Mouse (Mus musculus) urinary bladder, adult 18-20 months (tissue): ENCODE data around the gene Rplp1.

ENCODE experiments used
- DNase-seq, 2 experiments: peaks; one replicate each; pipeline ENCODE4 v3.0.0; 2022; ENCODE audit warnings: low spot score in 2 of 2, mixed read lengths in 2 of 2

Rplp1 gene

DNA sequence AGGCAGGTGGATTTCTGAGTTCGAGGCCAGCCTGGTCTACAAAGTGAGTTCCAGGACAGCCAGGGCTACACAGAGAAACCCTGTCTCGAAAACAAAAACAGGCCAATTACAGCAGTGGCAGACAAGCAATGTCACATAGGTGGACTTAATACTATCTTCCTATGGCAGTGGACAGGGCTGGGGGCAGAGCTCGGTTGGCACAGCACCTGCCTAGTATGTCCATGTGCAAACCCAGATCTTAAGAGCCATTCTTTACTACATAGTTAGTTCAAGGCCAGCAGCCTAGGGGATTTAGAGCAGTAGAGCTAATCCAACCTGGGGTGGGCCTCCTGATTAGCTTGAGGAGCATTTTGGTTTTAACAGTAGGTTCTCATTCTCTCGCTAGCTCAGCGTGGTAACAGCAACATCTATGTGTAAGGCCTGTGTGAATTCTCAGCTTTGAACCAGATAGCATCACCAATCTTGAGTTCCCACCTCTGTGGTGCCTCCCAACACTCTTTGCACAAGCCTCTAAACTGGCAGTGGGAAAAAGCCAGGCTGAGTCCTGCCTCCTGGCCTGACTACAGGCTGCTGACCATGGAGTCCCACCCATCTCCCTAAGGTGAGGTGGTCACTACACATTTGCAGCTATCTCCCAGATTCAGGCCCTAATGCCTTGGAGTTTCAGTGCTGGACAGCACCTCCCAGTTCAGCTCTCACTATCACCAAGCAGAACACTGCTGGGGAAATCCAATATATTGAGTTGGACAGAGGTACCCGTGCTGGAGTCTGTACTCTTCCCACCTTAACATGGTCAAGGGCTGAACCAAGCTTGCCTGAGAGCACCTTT, 2.8 kb downstream of the Rplp1 start:
- no peak for DNase-seq

DNA sequence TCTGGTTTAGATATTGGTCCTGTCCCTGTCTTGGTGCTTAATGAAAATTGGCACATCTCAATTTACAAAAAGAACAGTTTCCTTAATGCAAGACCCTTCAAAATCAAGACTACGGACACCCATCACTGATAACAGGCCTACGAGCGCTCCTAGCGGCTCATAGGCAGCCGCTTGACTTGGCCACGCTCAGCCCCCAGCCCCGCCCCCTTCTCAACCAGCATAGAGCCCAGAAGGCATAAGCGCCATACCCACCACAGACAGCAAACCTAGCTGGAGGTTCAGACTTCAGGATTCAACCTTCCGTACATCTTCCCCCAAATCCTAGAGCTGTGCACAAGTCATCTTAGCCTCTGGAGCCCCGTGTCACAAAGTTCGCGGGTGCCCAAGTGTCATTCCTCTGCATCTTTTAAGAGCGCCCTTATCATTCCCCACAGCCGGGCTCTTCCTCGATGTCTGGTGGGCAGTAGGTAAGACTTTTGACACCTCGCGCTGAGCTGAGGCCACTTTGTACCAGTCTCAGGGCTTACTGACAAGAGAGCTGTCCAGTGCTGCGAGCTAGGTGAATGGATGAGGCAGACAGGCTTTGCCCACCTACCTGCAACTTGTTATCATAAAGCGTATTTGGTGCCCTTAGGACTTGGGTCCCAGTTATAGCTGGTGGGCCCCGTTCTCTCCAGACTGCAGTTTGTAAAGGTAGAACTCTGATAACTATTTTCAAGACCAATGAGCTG, 3.7 kb downstream of the Rplp1 start:
- DNase-seq: no peak

GRCm38 (mm10) chr9:61909633-61910032, 4.7 kb downstream of the Rplp1 start:
- DNase-seq: no peak

DNA sequence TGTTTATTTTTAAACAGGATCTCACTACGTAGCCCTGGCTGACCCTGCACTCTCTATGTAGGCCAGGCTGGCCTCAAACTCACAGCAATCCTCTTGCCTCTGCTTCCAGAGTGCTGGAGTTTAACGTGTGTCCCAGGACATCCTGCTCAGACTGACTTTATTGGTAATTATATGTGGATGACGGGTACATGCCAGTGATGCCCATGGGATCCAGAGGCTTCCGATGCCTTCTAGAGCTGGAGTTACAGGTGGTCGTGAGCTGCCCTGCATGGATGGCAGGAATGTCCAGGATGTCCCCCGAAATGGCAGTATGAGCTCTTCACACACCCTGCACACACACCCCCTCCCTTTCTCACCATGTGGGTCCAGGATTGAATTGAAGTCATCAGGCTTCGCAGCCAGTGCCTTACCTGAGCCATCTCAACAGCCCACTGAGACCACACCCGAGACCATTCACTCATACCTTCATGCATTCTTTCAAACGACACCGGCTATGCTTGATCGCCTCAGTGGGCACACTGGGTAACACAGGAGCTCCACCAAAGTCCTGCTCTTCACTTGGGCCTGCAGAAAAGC, 5.4 kb downstream of the Rplp1 start:
- DNase-seq: no peak

GRCm38 (mm10) chr9:61908341-61908740, 6.0 kb downstream of the Rplp1 start:
- no peak for DNase-seq

DNA sequence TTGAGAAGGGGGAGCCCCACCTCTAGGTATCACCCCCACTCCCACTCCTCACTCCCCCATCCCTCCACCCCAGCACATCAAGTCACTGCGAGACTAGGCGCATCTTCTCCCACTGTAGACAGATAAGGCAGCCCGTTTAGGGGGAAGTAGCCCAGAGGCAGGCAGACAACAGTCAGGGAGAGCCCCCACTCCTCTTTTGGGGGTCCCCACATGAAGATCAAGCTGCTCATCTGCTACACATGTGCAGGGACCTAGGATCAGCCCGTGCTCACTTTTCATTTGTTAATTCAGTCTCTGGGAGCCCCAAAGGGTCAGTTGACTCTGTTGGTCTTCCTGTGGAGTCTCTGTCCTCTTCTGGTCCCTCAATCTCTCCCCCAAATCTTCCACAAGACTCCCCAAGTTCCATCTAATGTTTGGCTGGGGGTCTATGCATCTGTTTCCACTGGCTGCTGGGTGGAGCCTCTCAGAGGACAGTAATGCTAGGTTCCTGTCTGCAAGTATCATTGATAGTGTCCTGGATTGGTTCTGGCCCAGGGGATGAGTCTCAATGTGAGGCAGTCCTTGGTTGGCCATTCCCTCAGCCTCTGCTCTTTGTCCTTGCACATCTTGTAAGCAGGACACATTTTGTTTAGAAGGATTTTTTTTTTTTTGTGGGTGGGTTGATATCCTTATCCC, 6.6 kb downstream of the Rplp1 start:
- DNase-seq: no peak

- DNase-seq: no peak
Observed at GRCm38 (mm10) chr9:61906912-61907311, 7.4 kb downstream of the Rplp1 start.

DNA sequence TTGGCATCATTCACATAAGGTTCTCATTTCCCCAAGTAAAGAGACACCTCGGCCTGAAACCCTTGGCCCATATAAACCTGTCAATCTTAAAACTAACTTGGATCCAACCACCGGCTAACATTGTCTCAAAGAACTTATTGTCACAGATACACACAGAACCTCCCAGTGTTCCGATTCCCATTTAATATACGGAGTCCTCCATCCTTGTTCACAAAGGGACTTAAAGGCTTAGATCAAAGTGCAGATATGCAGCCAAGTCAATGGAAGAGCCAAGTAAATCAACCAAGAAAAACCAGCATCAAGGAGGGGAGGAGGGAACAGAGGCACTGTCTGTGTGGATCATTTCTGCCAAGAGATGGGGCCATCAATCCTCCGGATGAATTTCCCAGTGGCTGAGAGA, 8.8 kb downstream of the Rplp1 start:
- DNase-seq: no peak

DNA sequence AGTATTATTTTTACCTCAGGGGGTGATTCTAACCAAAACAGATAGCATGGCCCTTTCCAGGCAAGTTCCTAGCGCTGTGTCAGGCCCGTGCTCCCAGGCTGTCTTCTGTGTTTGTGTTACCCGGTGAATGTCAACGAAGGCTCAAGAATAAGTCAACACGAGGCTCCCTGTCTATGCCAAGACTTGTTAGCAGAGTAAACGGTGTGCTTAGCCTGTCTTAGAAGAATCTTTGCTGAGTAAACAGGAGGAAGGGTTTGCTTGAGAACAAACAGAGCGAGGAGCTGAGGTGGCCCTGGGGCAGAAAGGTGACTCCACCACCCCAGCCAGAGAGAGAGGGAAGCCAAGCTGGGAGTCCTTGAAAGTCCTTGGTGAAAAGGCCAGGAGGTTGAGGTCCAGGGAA, 10.1 kb downstream of the Rplp1 start:
- DNase-seq: peak in 1 of 2 experiments; percentile 59

DNA sequence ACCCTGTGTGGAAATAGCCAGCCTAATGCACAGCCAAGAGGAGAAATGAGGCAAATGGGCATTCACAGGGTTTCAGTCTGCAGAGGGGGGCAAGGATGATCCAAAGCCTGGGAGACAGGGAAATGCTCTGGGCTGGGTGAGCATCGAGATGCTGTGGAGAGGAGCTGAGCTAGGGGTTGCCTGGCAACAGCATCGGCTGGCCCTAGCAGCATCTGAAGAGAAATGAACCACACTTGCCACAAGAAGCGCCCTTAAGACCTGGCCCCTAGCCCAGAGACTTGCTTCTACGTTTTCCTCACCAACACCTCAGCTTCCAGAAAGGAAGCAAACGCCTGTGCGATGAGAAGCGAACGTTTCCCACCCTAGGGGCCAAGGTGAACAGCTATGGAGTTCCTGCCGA, 11.9 kb downstream of the Rplp1 start:
- DNase-seq: no peak

- no peak for DNase-seq
Observed at GRCm38 (mm10) chr9:61901574-61901973, 12.8 kb downstream of the Rplp1 start.

DNA sequence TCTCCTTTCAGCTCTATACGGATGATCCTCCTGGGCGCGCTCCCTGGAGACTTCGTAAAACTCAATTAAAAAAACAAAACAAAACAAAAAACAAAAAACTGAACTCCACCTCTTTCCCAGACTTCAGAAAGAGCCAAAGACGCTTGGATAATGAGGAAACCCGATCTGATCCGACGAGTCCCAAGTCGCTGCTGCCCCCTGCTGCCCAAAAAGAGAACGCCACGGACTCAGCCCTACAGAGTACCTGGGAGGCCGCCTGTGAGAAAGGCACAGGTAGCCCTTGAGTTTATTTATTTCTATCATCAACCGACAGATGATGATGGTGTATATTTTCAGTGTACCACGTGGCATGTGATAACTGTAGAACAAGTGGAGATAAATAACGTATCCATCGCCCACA, 14.5 kb downstream of the Rplp1 start:
- peak; percentile 74 to 89 for DNase-seq

- DNase-seq: peak; percentile 68 to 82
Observed at GRCm38 (mm10) chr9:61898401-61898800, 15.9 kb downstream of the Rplp1 start.

GRCm38 (mm10) chr9:61895014-61895413, 19.3 kb downstream of the Rplp1 start:
- DNase-seq: peak; percentile 48 to 65

DNA sequence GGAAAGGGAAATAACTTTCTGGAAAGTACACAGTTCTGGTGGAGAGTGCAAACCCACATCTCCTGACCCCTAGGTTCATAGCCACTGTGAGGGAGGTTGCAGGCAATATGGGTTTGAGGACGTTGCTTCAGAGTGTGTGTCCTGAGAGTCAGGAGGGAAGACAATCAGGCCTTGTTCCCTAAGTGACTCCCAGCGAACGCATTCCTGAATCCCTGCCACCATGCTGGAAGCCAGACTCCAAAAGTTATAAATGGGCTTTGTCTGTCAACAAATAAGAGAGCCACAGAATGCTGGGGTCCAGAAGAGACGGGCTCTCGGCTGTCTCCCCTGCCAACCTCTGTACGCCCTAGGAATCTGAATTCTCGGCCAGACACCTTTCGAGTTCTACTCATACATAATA, 24.5 kb downstream of the Rplp1 start:
- no peak for DNase-seq

- DNase-seq: no peak
Observed at GRCm38 (mm10) chr9:61887661-61888379, 26.5 kb downstream of the Rplp1 start.

- DNase-seq: no peak
Observed at GRCm38 (mm10) chr9:61885964-61886363, 28.4 kb downstream of the Rplp1 start.

DNA sequence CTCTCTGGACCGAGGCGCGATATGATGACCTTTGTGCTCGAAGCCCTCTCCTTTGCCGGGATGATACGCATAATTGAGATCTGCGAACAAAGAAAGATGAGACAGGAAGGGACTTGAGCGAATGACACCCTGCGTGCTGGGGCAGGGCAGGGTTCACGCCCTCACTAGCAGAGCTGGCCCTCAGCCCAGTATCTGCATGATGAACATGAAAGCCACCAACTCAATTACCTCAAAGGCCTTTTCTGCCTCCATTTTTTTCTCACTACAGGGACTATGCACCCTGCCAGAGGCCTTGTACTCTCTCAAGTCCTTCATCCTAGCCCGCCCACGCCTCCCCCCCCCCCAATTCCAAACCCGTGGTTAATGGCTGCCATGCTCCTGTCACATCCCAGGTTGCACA, 29.4 kb downstream of the Rplp1 start:
- DNase-seq: no peak

DNA sequence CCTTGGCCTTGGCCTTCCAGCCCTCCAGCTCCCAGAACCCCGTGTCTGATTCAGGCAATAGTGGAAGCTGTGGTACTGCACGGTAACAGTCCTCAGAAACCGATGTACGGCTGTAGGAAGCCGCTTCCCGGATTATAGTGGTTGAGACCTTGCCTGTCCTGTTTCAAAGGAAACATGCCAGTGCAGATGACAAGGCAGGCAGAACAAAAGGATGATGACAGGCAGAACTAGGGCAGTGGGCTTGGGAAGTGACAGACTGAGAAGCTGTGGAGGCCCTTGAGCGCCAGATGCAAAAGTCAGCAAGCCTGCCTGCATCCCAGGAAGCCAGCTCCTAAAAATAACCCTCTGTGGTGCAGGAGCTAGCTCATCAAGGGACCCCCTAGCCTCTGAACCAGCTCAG, 30.0 kb downstream of the Rplp1 start:
- no peak for DNase-seq

- DNase-seq: no peak
Observed at GRCm38 (mm10) chr9:61882179-61882578, 32.2 kb downstream of the Rplp1 start.

DNA sequence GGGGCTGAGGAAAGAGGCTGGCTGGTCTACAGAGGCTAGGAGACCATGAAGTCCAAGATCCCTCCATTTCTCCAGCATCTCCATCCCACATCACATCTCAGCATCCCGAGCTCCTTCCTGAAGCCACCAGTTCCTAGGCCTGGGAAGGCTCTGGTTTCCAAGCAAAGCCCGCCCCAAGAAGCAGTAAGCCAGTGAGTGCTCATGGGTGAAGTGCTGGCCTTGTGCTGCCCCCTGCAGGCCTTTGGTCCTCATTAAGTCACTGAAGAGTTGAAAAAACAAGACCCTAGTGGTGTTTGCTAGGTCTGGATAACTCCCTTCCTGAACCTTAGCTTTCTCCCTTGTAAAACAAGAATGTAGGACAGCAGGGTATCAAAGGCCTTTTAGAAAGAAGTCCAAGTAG, 35.5 kb downstream of the Rplp1 start:
- peak; percentile 22 to 37 for DNase-seq
